Mouse (Mus musculus) spleen, postnatal 36 days (tissue): ENCODE data around the gene Krt33b.

Experiments used
- DNase-seq, 2 experiments: peaks; one replicate each; pipeline ENCODE4 v3.0.0; 2022; ENCODE audit warnings: low spot score in 2 of 2, mixed read lengths in 1 of 2

The Krt33b gene

GRCm38 (mm10) chr11:99993620-99994383 lies 35.9 kb downstream of the Krt33b start, which contains the start of gene Krtap17-1:
Krtap17-1 (minus strand) TSS chr11:99993994.
- no peak for DNase-seq

GRCm38 (mm10) chr11:99990571-99990970 lies 39.1 kb downstream of the Krt33b start:
- DNase-seq, result no peak

- no peak for DNase-seq
These were observed 39.7 kb downstream of the Krt33b start for GRCm38 (mm10) chr11:99989881-99990405.

GRCm38 (mm10) chr11:99988530-99988929 lies 41.1 kb downstream of the Krt33b start:
- no peak for DNase-seq

- DNase-seq, result no peak
These were observed 43.5 kb downstream of the Krt33b start, which contains the start of gene Krtap16-1 for GRCm38 (mm10) chr11:99986180-99986647. Krtap16-1 (minus strand) TSS chr11:99986597.

- no peak for DNase-seq
These were observed 44.2 kb downstream of the Krt33b start for GRCm38 (mm10) chr11:99985291-99986092.

- DNase-seq, result no peak
These were observed 46.2 kb downstream of the Krt33b start for GRCm38 (mm10) chr11:99983442-99983841.

GRCm38 (mm10) chr11:99982731-99983130 lies 46.9 kb downstream of the Krt33b start:
- DNase-seq, result no peak

- DNase-seq, result no peak
These were observed 50.7 kb downstream of the Krt33b start, which contains the start of gene Krtap29-1 for GRCm38 (mm10) chr11:99978953-99979352. Krtap29-1 (minus strand) TSS chr11:99979053.
